Comparison of ENCODE assay signal across 8 mouse cellular contexts in genomic region chr13:115230494-115230893, GRCm38 (mm10).
DNase-seq lines count a peak whose midpoint lies in the region.

No protein-coding gene starts in this region.

- peak; percentile 31 to 86 for DNase-seq in adrenal gland, adult (ENCODE audit: inconsistent age in 2 of 2, low spot score in 1 of 2)
- no peak for DNase-seq in adrenal gland, postnatal 4 days (ENCODE audit: low spot score in 2 of 2)
- DNase-seq in NIH3T3 (ENCODE audit: low read depth), result peak; percentile 80
- DNase-seq in embryo, embryonic 11 days, result peak; percentile 82
- peak; percentile 43 to 44 for DNase-seq in heart, postnatal 36 days
- DNase-seq in layer of hippocampus, adult 9-10 months (ENCODE audit: low spot score), result peak; percentile 39
- peak; percentile 51 for DNase-seq in lung, postnatal 25 days (ENCODE audit: low spot score)
- peak; percentile 58 to 68 for DNase-seq in right cerebral cortex, postnatal 10 days (ENCODE audit: low spot score in 2 of 2)

- intact Hi-C loops in heart, postnatal 36 days (cut with DNase I), result loop anchor here (2.0 kb wide), 1 partner anchor 1484 kb away; no protein-coding TSS in a partner anchor

Comparison
In these comparisons a context has a peak if more than half of its experiments do, and no peak if none do; other contexts are left out.
1. DNase-seq: peak in adrenal gland, adult (2 of 2), NIH3T3 (single experiment), embryo, embryonic 11 days (single experiment), heart, postnatal 36 days (2 of 2), layer of hippocampus, adult 9-10 months (single experiment), lung, postnatal 25 days (single experiment) and right cerebral cortex, postnatal 10 days (2 of 2); none in adrenal gland, postnatal 4 days (0 of 2).